Mouse (Mus musculus) monocyte, adult 5-6 weeks (primary cell): ENCODE measurements around the gene Kif24. TPM values are rescaled to one million over a fixed set of nuclear protein-coding genes. Genes with fewer than 3 reads are reported as not detected.

Experiments used
- ATAC-seq: fragments of 153-309, 156-312 bp; replicated peaks from 2 replicates; pipeline ENCODE4 v1.8.0; 2017; ENCODE audit warnings: mild to moderate bottlenecking; ENCODE audit not compliant: low TSS enrichment, insufficient number of reproducible peaks, severe bottlenecking, poor library complexity, low FRiP score
- total RNA-seq: library from RNA; stranded (forward); fragments of 200-1000, 200-491, 200-594 nt; gene quantifications from 3 replicates; pipeline ENCODE4 v1.2.3, GENCODE M21; 2017

Gene Kif24
- total RNA-seq, 1 experiment from 2014 or later: 0.57 TPM

DNA sequence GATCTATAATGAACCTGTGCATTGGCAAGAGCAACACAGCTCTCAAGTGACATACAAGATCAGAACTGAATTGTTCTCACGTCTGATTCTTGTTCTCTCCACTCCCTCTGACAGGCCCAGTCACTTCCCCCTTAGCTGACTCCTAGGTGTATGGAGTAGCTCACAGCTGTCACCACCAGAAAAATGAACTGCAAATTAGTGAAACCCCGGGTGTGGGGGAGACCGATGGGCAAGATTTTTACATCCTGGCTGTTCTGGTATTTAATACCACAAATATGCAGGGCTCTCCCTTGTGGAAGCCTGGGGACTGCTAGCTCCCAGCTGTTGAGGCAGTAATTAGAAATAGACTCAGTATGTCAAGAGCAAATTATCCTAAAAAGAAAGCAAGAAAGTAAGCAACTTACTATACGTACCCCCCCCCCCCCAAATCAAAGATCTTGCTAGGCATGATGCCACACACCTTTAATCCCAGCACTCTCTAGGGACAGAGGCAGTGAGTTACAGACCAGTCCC, 21.8 kb downstream of the Kif24 start:
- ATAC-seq: no peak

DNA sequence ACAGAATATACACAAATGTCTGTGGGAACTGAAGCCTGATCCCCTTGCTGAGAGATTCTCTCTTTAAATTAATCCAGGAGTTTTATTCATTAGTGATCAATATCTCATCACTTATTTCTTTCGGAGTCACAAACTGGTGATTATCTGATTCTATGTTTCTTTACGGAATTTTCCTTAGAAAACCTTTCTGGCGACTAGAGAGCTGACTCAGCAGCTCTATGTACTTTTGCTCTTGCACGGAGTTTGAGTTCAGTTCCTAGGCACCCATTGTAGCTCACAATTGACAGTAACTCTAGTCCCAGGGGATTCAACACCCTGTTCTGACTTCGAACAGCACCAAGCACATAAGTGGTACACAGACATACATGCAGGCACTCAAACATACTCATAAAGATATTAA, 25.8 kb downstream of the Kif24 start:
- ATAC-seq: no peak

DNA sequence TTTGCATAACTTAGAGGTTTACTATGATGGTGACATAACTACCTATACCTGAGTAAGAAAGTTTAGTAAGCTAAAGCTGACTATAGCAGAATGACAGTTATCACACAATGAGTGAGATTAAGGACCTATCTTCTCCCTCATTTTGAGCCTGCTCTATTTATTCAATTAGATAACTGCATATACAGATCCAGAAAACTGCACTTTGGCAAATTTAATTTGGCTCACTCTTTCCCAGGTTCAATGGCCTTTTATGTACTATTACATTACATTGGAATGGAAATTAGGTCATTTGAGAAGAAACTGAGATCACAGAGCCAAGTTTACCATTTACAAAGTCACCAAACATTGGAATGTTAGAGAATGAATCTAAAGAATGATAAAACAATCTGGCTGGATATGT, 47.7 kb downstream of the Kif24 start:
- no peak for ATAC-seq

- ATAC-seq: no peak
Measured at GRCm38 (mm10) chr4:41409341-41409740, 55.3 kb downstream of the Kif24 start.

DNA sequence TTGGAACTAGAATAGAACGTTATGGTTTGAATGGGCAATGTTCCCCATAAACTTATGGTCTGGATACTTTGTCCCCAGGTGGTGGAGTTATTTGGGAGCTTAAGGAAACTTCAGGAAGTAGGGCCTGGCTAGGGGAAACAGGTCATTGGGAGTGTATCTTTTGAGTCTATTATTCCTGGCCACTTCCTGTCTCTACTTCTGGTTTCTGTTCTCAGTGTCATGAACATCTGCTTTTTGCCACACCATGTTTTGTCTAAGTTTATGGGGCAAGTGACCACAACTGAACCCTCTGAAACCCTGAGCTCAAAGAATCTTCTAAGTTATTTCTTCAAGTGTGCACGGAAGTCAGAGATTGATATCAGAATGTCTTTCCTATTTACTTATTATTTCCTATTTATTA, 57.3 kb downstream of the Kif24 start:
- ATAC-seq: no peak

- ATAC-seq: no peak
Measured at GRCm38 (mm10) chr4:41406597-41406996, 58.1 kb downstream of the Kif24 start.

DNA sequence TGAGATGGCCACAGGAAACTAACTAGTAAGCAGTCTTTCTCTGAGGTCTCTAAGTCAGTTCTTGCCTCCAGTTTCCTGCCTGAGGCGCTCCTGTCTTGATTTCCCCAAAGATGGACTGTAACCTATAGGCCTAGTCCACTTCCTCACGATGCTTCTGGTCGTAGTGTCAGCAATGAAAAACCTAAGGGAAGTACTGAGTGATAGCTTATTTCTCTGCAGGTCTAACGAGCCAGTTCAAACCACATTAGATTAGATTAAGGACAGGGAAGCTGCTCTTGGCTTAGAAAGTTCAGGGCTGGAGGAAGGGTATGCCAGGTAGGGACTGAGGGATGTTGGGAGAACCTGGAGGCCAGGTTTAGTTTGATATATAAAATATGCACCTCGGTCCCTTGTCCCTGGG, 63.1 kb downstream of the Kif24 start:
- ATAC-seq: no peak

GRCm38 (mm10) chr4:41401167-41401566, 63.5 kb downstream of the Kif24 start:
- no peak for ATAC-seq

DNA sequence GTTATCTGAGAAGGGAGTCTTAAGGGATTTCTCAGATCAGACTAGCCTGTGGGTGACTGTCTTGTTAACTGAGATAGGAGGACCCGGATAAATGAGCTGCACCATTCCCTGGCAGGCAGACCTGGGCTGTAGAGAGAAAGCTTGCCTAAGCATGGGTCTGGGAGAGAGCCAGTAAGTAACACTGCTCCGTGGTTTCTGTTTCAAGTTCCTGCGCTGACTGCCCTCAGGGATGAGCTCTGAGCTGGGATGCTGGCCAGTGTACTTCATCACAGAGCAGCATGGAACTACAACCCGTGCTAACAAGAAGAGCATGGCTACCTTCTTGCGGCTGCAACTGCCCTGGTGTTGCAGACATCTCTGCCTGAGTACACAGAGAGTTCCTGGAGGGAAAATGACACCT, 64.8 kb downstream of the Kif24 start:
- ATAC-seq: no peak

DNA sequence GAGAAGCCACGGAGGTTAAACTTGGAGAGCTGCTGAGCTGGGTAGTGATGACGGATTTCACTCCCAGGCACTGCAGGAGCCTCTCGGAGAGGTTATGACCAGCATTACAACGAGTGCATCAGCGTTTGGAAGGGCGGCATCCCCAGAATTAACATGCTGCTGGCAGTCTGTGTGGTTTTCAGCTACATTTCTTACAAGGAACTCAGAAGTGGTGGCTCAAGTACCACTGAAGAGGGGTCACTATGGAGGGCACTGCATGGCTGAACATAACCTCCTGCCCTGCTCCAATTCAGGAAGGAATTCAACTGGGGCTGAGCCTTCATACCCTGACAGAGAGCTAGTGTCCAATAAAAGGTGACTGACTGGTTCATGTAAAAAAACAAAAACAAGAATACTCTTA, 66.3 kb downstream of the Kif24 start:
- ATAC-seq: no peak

- no peak for ATAC-seq
Measured at GRCm38 (mm10) chr4:41394651-41395050, 70.0 kb downstream of the Kif24 start.

- ATAC-seq: no peak
Measured at GRCm38 (mm10) chr4:41391015-41391414, 73.7 kb downstream of the Kif24 start.

- ATAC-seq: peak; percentile 57; the same call in 1 of the 2 replicates
Measured at GRCm38 (mm10) chr4:41390122-41390521, 74.6 kb downstream of the Kif24 start.

- ATAC-seq: no peak
Measured at GRCm38 (mm10) chr4:41389240-41389639, 75.4 kb downstream of the Kif24 start.

DNA sequence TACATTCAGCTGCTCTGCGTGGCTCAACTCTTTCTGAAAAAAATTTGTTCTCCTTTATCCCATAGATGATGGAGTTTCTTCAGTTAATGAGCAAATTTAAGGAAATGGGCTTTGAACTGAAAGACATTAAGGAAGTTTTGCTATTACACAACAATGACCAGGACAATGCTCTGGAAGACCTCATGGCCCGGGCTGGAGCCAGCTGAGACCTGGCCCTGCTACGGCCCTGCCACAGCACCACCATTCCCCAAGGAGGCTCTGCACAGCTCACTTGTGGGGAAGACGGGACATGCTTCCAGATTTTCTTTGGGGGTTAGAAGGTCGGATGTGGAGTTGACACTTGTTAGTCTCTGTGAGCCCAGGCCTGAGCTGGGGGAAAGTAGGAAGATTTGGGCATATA, 76.1 kb downstream of the Kif24 start:
- no peak for ATAC-seq

DNA sequence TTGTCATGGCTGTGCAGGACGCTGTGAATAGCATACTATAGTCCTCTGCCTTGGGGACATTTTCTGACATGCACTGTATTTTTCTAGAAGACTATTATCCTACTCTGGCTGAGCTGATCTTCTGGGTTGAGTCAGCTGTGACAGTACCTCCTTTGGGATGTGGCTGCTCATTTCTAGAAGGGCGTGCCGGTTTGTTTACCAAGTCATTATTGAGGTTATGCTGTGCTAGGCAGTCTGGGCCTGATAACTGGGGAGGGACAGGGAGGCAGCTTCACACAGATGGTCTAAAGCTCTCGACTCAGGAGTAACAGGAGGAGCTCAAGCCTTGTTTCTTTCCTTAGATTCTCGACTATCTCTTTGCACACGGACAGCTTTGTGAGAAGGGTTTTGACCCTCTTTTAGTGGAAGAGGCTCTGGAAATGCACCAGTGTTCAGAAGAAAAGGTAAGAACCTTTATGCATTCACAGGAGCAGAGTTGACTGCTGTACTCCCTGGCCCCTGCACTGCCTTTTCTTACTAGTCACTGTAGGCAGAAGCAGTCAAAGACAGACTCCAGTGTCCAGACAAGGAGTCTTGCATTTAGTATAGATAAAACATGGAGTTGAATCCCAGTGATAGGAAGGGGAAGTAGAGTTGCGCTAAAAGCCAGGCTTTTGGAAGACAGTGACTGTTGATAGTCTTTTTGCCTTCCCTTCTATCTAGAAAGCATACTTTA, 76.8 kb downstream of the Kif24 start:
- no peak for ATAC-seq

DNA sequence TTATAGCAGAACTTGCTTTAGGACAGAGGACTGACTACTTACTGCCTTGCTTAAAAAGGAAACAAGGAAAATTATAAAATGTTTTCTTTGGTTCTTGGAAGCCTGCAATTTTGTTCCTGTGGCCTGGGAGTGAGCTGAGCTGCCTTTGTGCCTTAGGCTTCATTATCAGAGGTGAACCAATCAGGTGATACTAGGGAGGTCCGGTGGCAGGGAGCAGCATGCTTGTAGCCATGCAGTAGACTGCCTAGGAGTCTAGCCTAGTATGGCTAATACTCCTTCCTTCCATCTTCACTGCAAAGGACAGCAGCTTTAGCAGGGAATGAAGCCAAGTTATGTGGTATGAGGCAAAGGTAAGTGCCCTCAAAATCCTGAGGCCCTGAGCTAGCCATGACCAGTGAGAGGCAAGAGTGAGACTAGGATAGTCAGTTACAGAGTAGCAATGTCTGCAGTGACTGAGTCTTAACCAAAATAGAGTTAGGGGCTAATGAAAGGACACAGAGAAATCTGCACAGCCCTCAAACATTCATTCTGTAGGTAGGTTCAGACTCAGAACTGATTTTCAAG, 78.2 kb downstream of the Kif24 start:
- ATAC-seq: no peak

DNA sequence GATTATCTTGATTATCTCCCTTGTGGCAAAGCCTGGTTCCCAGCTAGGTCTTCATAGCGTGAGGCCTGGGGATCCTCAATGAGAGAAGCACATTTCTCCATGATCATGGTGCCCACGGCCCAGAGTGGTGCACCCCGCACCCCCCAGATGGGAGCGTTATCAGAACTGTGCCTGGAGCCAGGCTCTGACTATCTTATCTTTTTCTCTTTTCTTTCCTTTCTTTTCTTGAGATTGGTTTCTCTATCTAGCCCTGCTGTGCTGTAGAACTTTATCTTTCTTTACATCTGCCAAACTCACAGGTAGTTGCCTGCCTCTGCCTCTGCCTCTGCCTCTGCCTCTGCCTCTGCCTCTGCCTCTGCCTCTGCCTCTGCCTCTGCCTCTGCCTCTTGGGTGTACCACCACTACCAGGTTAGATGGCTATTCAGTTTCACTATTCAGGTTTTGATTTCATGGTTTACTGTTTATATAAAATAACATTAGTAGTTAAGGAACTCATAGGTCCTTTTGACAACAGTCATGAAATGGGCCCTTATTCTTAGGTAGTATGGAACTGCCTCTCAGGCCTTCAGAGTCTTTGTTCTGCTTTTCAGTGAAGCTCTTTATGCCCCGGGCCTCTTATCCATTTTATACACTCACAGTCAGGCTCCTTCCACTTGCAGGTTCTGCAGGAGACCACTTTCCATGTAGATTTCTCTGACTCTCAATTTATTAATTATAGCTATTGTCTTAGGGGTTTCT, 83.3 kb downstream of the Kif24 start:
- ATAC-seq: no peak

DNA sequence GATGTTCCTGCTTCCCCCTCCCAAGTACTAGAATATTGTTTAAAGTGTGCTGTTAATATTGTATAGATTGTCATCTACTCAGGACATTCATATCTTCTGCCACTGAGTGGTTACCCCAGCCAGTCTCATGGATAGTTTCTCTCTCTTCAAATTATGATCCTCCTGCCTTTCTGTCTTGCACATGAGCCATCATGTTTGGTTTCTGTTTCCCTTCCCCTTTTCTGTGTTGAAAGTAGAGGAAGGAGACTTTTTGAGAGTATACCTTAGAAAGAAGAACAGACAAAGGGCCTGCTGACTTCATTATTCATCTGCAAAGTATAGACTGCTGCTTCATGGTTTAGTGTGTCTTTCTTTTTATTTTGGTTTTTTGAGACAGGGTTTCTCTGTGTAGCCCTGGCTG, 87.1 kb downstream of the Kif24 start:
- ATAC-seq: peak; percentile 88
